In the genomic region with DNA sequence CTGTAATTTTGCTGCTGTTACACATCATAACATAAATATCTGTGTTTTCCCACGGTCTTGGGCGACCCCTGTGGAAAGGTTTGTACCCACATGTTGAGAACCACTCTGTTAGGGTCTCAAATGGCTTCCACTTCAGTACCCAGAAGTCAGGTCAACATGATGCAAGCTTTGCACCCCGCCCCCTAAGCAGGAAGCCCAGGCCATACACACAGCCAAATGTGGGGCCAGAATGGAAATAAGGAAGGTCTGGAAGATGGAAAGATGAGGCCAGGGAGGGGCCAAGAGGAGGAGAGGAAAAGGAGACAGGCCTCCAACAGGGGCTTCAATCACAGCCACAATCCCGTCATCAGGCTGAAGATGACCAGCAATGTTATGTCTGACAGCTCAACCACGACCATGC, we compare ENCODE assay signal across 8 mouse cellular contexts. TPM values are rescaled to one million over a fixed set of nuclear protein-coding genes. Genes with fewer than 3 reads are reported as not detected.
DNase-seq lines count a peak whose midpoint lies in the region; ATAC-seq and TF ChIP-seq lines count a peak whose summit lies in the region.

No protein-coding gene starts in this region.

- H3K9me3 ChIP-seq in heart, embryonic 14.5 days (ENCODE audit: control insufficient read depth, low read length), result no peaks in the 10 kb centered on the region
- no peaks in the 10 kb centered on the region for H3K9me3 ChIP-seq in liver, embryonic 15.5 days (replicated peaks)

- WGBS in heart, embryonic 14.5 days, result 28% methylated on average over 5 of the region's 5 CpGs
- WGBS in liver, embryonic 15.5 days (ENCODE audit: insufficient replicate concordance), result 40% methylated on average over 5 of the region's 5 CpGs

- no peaks in the 10 kb centered on the region for H3K36me3 ChIP-seq in testis, adult 2 months (ENCODE audit: control insufficient read depth, insufficient read depth, low read length)
- no peaks in the 10 kb centered on the region for H3K36me3 ChIP-seq in heart, embryonic 14.5 days (ENCODE audit: control insufficient read depth, insufficient read depth, low read length)
- H3K36me3 ChIP-seq in liver, embryonic 15.5 days (replicated peaks), result no peaks in the 10 kb centered on the region

- peak overlapping the region; percentile 76 for H3K4me2 ChIP-seq in heart, embryonic 14.5 days (ENCODE audit: low read length)
- H3K4me2 ChIP-seq in liver, embryonic 15.5 days, result no peak overlapping the region

- DNase-seq in testis, postnatal 14 days (ENCODE audit: low spot score), result no peak
- DNase-seq in right cerebral cortex, adult 18-20 months, result no peak
- no peak for DNase-seq in B cell, adult 2 months
- DNase-seq in gastrocnemius, adult 8-10 months (ENCODE audit: low spot score in 2 of 2), result no peak
- DNase-seq in left cerebral cortex, postnatal 10 days (ENCODE audit: extremely low spot score in 1 of 2, low spot score in 2 of 2), result no peak

- H3K4me3 ChIP-seq in testis, adult 2 months (ENCODE audit: control insufficient read depth, low read depth, low read length), result no peak overlapping the region
- 0 out of 4 replicates have a peak overlapping the region, but pooled peaks of 1 of the 2 experiments have one; percentile 1 for H3K4me3 ChIP-seq in heart, embryonic 14.5 days (ENCODE audit: control insufficient read depth in 1 of 2, insufficient read depth in 1 of 2, low read depth in 1 of 2, low read length in 2 of 2)
- no peak overlapping the region for H3K4me3 ChIP-seq in liver, embryonic 15.5 days (replicated peaks)

- no peak for TF ChIP-seq POLR2A in testis, adult 2 months (IDR thresholded peaks at IDR 0.05; ENCODE audit: control insufficient read depth, low read depth, low read length)

- TF ChIP-seq CTCF in testis, adult 2 months (IDR thresholded peaks at IDR 0.05; ENCODE audit: control insufficient read depth, insufficient read depth, insufficient replicate concordance, low read depth, low read length), result no peak

- H3K4me1 ChIP-seq in testis, adult 2 months (ENCODE audit: control insufficient read depth, insufficient read depth, low read length), result peaks cover 30% of the 10 kb centered on the region
- H3K4me1 ChIP-seq in heart, embryonic 14.5 days (ENCODE audit: control insufficient read depth in 2 of 2, insufficient read depth in 2 of 2, low read length in 2 of 2), result peaks cover 62 to 81% of the 10 kb centered on the region in 2 experiments
- H3K4me1 ChIP-seq in liver, embryonic 15.5 days (replicated peaks), result peaks cover 44% of the 10 kb centered on the region

- intact Hi-C loops in left cerebral cortex, postnatal 10 days (cut with DNase I), result loop anchor here (5.0 kb wide), 1 partner anchor 35 kb away; the partner anchor contains the start of gene Ncor2

- peak overlapping the region; percentile 82; the same call in 1 of the 2 replicates for H3K27ac ChIP-seq in testis, adult 2 months (ENCODE audit: control insufficient read depth, insufficient read depth, low read depth, low read length)
- peak overlapping the region; percentile 96 to 97 for H3K27ac ChIP-seq in heart, embryonic 14.5 days (replicated peaks in 1 of 2; ENCODE audit: control insufficient read depth in 1 of 2, insufficient read depth in 1 of 2, low read depth in 2 of 2, low read length in 2 of 2)
- H3K27ac ChIP-seq in liver, embryonic 15.5 days (replicated peaks), result 0 out of 2 replicates have a peak overlapping the region, but pooled peaks have one; percentile 51

- H3K9ac ChIP-seq in heart, embryonic 14.5 days (ENCODE audit: low read length), result peak overlapping the region; percentile 51
- H3K9ac ChIP-seq in liver, embryonic 15.5 days, result no peak overlapping the region

- no peaks in the 10 kb centered on the region for H3K27me3 ChIP-seq in testis, adult 2 months (ENCODE audit: control insufficient read depth, insufficient read depth, low read length)
- no peaks in the 10 kb centered on the region for H3K27me3 ChIP-seq in heart, embryonic 14.5 days (ENCODE audit: control insufficient read depth, insufficient read depth, low read length)
- no peaks in the 10 kb centered on the region for H3K27me3 ChIP-seq in liver, embryonic 15.5 days

- ATAC-seq in heart, embryonic 14.5 days (ENCODE audit: insufficient number of reproducible peaks, insufficient read depth, low FRiP score, low read depth), result no peak
- ATAC-seq in liver, embryonic 15.5 days (ENCODE audit: insufficient read depth), result no peak

RNA-seq across cellular contexts. Expression of gene Ncor2, which starts 37.1 kb away (rescaled TPM):
- 28.0 and 31.7 TPM in 2 replicates for polyA plus RNA-seq in testis, adult 2 months (2012; rRNA removed)
- polyA plus RNA-seq in heart, embryonic 14.5 days (2014; fragmentation: Nextera tagmentation; extraction: Ambion mirVana), result 16.2 and 17.6 TPM in 2 replicates
- 3.8 and 5.4 TPM in 2 replicates for polyA plus RNA-seq in liver, embryonic 15.5 days (2015; fragmentation: Nextera tagmentation; extraction: Ambion mirVana)
- total RNA-seq in gastrocnemius, adult 8-10 months (2022), result 100 to 1,000 TPM in 1 of 4 experiments, 10 to 100 TPM in 3; 93.5 to 117 (median 97.9) TPM
- 100 to 1,000 TPM; 131 to 146 TPM for total RNA-seq in left cerebral cortex, postnatal 10 days (2021)
